Comparison of ENCODE assay signal across 10 mouse cellular contexts in genomic region chr1:36921614-36922393, GRCm38 (mm10). TPM values are rescaled to one million over a fixed set of nuclear protein-coding genes. Genes with fewer than 3 reads are reported as not detected.
A peak's percentile ranks its signal among the peaks of the same experiment; 100 is the strongest.
DNase-seq lines count a peak whose midpoint lies in the region; ATAC-seq lines count a peak whose summit lies in the region.
"Had no signal": no experiment of that assay in that cellular context is flagged by ENCODE, and none has a peak within 500 bp of the region (broad histone marks: within the 10 kb centered on the region; RNA-seq: fewer than 3 reads in every experiment).

No protein-coding gene starts in this region.

- ATAC-seq in heart, embryonic 15.5 days (replicated peaks; ENCODE audit: insufficient number of reproducible peaks, insufficient read depth, low FRiP score, low read depth): no peak
- peak; percentile 57; the same call in 1 of the 2 replicates for ATAC-seq in limb, embryonic 13.5 days (ENCODE audit: low FRiP score, low read depth)
- no peak for ATAC-seq in megakaryocyte-erythroid progenitor cell, adult 5-6 weeks (replicated peaks; ENCODE audit: low FRiP score, low TSS enrichment, poor library complexity, severe bottlenecking)
- no peak for ATAC-seq in erythroid progenitor cell, adult 5-6 weeks (replicated peaks; ENCODE audit: low FRiP score, poor library complexity, severe bottlenecking)

- no peak overlapping the region for H3K4me2 ChIP-seq in heart, embryonic 15.5 days
- H3K4me2 ChIP-seq in limb, embryonic 13.5 days (replicated peaks): no peak overlapping the region
- H3K4me2 ChIP-seq: lung, embryonic 15.5 days had no signal

- H3K4me3 ChIP-seq in heart, embryonic 15.5 days: no peak overlapping the region
- no peak overlapping the region for H3K4me3 ChIP-seq in limb, embryonic 13.5 days
- H3K4me3 ChIP-seq: lung, embryonic 15.5 days had no signal

- no peak overlapping the region for H3K9ac ChIP-seq in heart, embryonic 15.5 days
- no peak overlapping the region for H3K9ac ChIP-seq in limb, embryonic 13.5 days
- H3K9ac ChIP-seq: lung, embryonic 15.5 days had no signal

- no peak for DNase-seq in heart, postnatal 4 days
- DNase-seq in Muller cell, postnatal 12 days (ENCODE audit: inconsistent ontology term): peak; percentile 40
- DNase-seq in retina, postnatal 1 day: peak; percentile 47
- no peak for DNase-seq in frontal cortex, adult 2 months (ENCODE audit: extremely low spot score in 1 of 2, low spot score in 1 of 2)
- DNase-seq: cerebellum, adult 9-10 months had no signal

- H3K36me3 ChIP-seq in heart, embryonic 15.5 days: no peaks in the 10 kb centered on the region
- H3K36me3 ChIP-seq in limb, embryonic 13.5 days: no peaks in the 10 kb centered on the region; the same call in 1 of the 2 replicates
- H3K36me3 ChIP-seq: lung, embryonic 15.5 days had no signal

- peak overlapping the region; percentile 82 for H3K27ac ChIP-seq in heart, embryonic 15.5 days
- no peak overlapping the region for H3K27ac ChIP-seq in limb, embryonic 13.5 days

- H3K9me3 ChIP-seq in heart, embryonic 15.5 days (replicated peaks): no peaks in the 10 kb centered on the region
- no peaks in the 10 kb centered on the region for H3K9me3 ChIP-seq in limb, embryonic 13.5 days
- H3K9me3 ChIP-seq: lung, embryonic 15.5 days had no signal

- WGBS in heart, embryonic 15.5 days: 55% methylated on average over 15 of the region's 15 CpGs
- 76% methylated on average over 15 of the region's 15 CpGs for WGBS in limb, embryonic 13.5 days

- no peaks in the 10 kb centered on the region for H3K27me3 ChIP-seq in heart, embryonic 15.5 days
- no peaks in the 10 kb centered on the region for H3K27me3 ChIP-seq in limb, embryonic 13.5 days
- H3K27me3 ChIP-seq: lung, embryonic 15.5 days had no signal

- peaks cover 70% of the 10 kb centered on the region for H3K4me1 ChIP-seq in heart, embryonic 15.5 days (replicated peaks)
- peaks cover 20% of the 10 kb centered on the region for H3K4me1 ChIP-seq in limb, embryonic 13.5 days

RNA-seq across cellular contexts. Expression of gene Tmem131, which starts 21.7 kb away (rescaled TPM):
- polyA plus RNA-seq in heart, embryonic 15.5 days (2015; fragmentation: Nextera tagmentation; extraction: Ambion mirVana): 6.2 and 8.6 TPM in 2 replicates
- 10 to 100 TPM; 37.3 to 40.6 TPM for total RNA-seq in heart, postnatal 4 days (2021)
- polyA plus RNA-seq in limb, embryonic 13.5 days (2015; fragmentation: Nextera tagmentation; extraction: Ambion mirVana): 12.5 and 13.4 TPM in 2 replicates
- 42.4 and 44.8 TPM in 2 replicates for polyA plus RNA-seq in frontal cortex, adult 2 months (2012; rRNA removed)
- 53.5 and 60.2 TPM in 2 replicates for total RNA-seq in megakaryocyte-erythroid progenitor cell, adult 5-6 weeks (2014; fragmentation: Nextera tagmentation)
- total RNA-seq in megakaryocyte-erythroid progenitor cell, adult 5-6 weeks (2017): 18.3 and 31.5 TPM in 2 replicates
- total RNA-seq in erythroid progenitor cell, adult 5-6 weeks (2015; ENCODE audit: low replicate concordance): 128 and 139 TPM in 2 replicates
- total RNA-seq in erythroid progenitor cell, adult 5-6 weeks (2017; ENCODE audit: low replicate concordance): 80.9 and 83.9 TPM in 2 replicates

Comparison
In these comparisons a context has a peak if more than half of its experiments do, and no peak if none do; other contexts are left out.
1. DNase-seq: peak in Muller cell, postnatal 12 days (single experiment) and retina, postnatal 1 day (single experiment); none in heart, postnatal 4 days (single experiment) and frontal cortex, adult 2 months (0 of 2).